Mouse (Mus musculus): ENCODE data around the gene Ugt2a1. TPM values are rescaled to one million over a fixed set of nuclear protein-coding genes. Genes with fewer than 3 reads are reported as not detected.

Ugt2a1 gene
- total RNA-seq (2012; rRNA removed) (not detected in 2 replicates), total RNA-seq (2014; rRNA removed) (not detected in 2 replicates), polyA plus RNA-seq (2012; ENCODE audit: insufficient read length, low read depth) (not detected in 2 replicates)

DNA sequence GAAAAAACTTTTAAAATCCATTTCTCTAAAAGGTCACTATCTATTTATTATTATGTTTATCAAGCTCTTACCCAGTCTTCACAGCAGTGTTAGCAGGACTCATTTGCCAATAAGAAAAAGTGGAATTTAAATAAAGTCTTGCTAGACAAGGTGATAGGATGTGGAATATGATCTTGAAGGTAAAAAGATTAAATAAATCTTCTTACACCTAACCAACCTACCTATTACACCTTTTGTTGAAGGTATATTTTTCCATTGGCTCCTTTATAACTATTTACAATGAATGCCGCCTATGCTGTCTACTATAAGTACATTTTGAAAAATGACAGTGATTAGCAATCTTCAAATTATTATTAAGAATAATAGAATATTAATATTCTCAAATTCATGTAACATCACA is at the start of gene Ugt2a1:
TSS of gene Ugt2a1 (minus strand) at position 101 of the 400 bp plus-strand sequence.
- no peak for TF ChIP-seq PAX5 (IDR thresholded peaks at IDR 0.05; ENCODE audit: low read length)
- TF ChIP-seq ETS1 (conservative IDR thresholded peaks at IDR 0.05; ENCODE audit: low read depth, low read length): no peak
- TF ChIP-seq SMC3 (IDR thresholded peaks at IDR 0.05; ENCODE audit: low read depth, low read length): no peak
- no peak for TF ChIP-seq TBP (conservative IDR thresholded peaks at IDR 0.05; ENCODE audit: low read depth, low read length)
- no peak for TF ChIP-seq IRF4 (IDR thresholded peaks at IDR 0.05; ENCODE audit: low read depth, low read length)
- TF ChIP-seq MAFK (IDR thresholded peaks at IDR 0.05; ENCODE audit: insufficient replicate concordance, low read length): no peak
- TF ChIP-seq ZC3H11A (IDR thresholded peaks at IDR 0.05; ENCODE audit: low read depth, low read length): no peak
- no peak for TF ChIP-seq E2F4 (IDR thresholded peaks at IDR 0.05; ENCODE audit: insufficient replicate concordance, low read depth, low read length)
- no peak for TF ChIP-seq BHLHE40 (IDR thresholded peaks at IDR 0.05; ENCODE audit: low read depth, low read length)
- no peak for TF ChIP-seq RCOR1 (conservative IDR thresholded peaks at IDR 0.05; ENCODE audit: low read depth, low read length)
- DNase-seq (ENCODE audit: extremely low read depth): no peak
- no peaks in the 10 kb centered on the region for H3K79me2 ChIP-seq (replicated peaks; ENCODE audit: control insufficient read depth, extremely low read depth, insufficient read depth, poor library complexity, severe bottlenecking)
- H3K27me3 ChIP-seq (replicated peaks): no peaks in the 10 kb centered on the region
- H3K36me3 ChIP-seq (replicated peaks in 1 of 2; ENCODE audit: control insufficient read depth in 1 of 2, insufficient read depth in 1 of 2, low read length in 1 of 2): no peaks in the 10 kb centered on the region
- H3K4me1 ChIP-seq (ENCODE audit: control insufficient read depth in 1 of 2, insufficient read depth in 2 of 2): no peaks in the 10 kb centered on the region
- no peak within 1 kb of the TSS for H3K4me3 ChIP-seq (replicated peaks in 1 of 3; ENCODE audit: low read depth in 2 of 3, low read length in 2 of 3, poor library complexity in 1 of 3)
- in situ Hi-C loops (cut with MboI; ENCODE audit: low pct_ligation_motif_present, low pct_unique_long_range_greater_than_20kb, low sequenced_read_pairs) (no loop called here), dilution Hi-C loops (cut with MboI; ENCODE audit: extremely low pct_ligation_motif_present, extremely low pct_unique_long_range_greater_than_20kb, low sequenced_read_pairs) (no loop called here)
- H3K4me2 ChIP-seq (ENCODE audit: insufficient read depth, low read depth, poor library complexity, severe bottlenecking): no peak within 1 kb of the TSS
- no peak within 1 kb of the TSS for H3K9ac ChIP-seq (ENCODE audit: insufficient read depth, low read depth)
- H3K9me3 ChIP-seq (replicated peaks; ENCODE audit: low read length): no peaks in the 10 kb centered on the region
- H3K27ac ChIP-seq (ENCODE audit: insufficient read depth, low read depth): no peak within 1 kb of the TSS

DNA sequence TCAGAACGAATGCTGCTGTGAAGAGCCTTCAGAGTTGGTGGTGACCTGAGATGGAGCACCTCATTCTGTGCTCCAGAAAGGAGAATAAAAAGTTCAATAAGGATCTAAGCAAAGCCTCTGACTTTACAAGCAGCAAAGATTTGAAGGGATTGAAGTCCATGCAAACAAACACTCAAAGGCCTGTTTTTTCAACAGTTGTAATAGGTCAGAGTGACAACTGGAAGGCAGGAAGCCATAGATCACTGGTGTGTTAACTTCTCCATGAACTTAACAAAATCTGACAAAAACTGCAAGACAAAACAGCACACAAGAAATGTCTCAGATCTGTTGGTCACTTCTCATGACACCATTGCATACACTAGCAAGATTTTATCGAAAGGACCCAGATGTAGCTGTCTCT is 47.4 kb upstream of the Ugt2a1 start, which contains the start of gene Sult1b1:
TSS of gene Sult1b1 (minus strand) at position 85 of the 400 bp plus-strand sequence.
- in situ Hi-C loops (cut with MboI; ENCODE audit: low pct_ligation_motif_present, low pct_unique_long_range_greater_than_20kb, low sequenced_read_pairs) (no loop called here), dilution Hi-C loops (cut with MboI; ENCODE audit: extremely low pct_ligation_motif_present, extremely low pct_unique_long_range_greater_than_20kb, low sequenced_read_pairs) (no loop called here)
- no peak for TF ChIP-seq E2F4 (IDR thresholded peaks at IDR 0.05; ENCODE audit: insufficient replicate concordance, low read depth, low read length)
- no peak for TF ChIP-seq JUN (IDR thresholded peaks at IDR 0.05; ENCODE audit: insufficient read depth, low read depth, low read length)
- TF ChIP-seq SIN3A (IDR thresholded peaks at IDR 0.05; ENCODE audit: low read length): no peak
- TF ChIP-seq POLR2A (IDR thresholded peaks at IDR 0.05; ENCODE audit: low read depth, low read length): no peak
- TF ChIP-seq ZMIZ1 (IDR thresholded peaks at IDR 0.05; ENCODE audit: low read depth, low read length): no peak
- TF ChIP-seq UBTF (IDR thresholded peaks at IDR 0.05; ENCODE audit: low read depth, low read length): no peak
- TF ChIP-seq ZNF384 (IDR thresholded peaks at IDR 0.05; ENCODE audit: low read depth, low read length): no peak
- no peak for TF ChIP-seq TCF12 (IDR thresholded peaks at IDR 0.05; ENCODE audit: low read depth, low read length)
- no peak for TF ChIP-seq ZKSCAN1 (IDR thresholded peaks at IDR 0.05; ENCODE audit: borderline replicate concordance, low read depth, low read length)
- TF ChIP-seq USF1 (IDR thresholded peaks at IDR 0.05; ENCODE audit: low read depth, low read length): no peak
- no peak for TF ChIP-seq ZC3H11A (IDR thresholded peaks at IDR 0.05; ENCODE audit: low read depth, low read length)
- no peak for TF ChIP-seq USF2 (conservative IDR thresholded peaks at IDR 0.05; ENCODE audit: low read depth, low read length)
- TF ChIP-seq MXI1 (IDR thresholded peaks at IDR 0.05; ENCODE audit: low read depth, low read length): no peak
- TF ChIP-seq EP300 (IDR thresholded peaks at IDR 0.05; ENCODE audit: low read length): no peak
- no peak for TF ChIP-seq MAZ (IDR thresholded peaks at IDR 0.05; ENCODE audit: low read depth, low read length)
- no peak for TF ChIP-seq BHLHE40 (IDR thresholded peaks at IDR 0.05; ENCODE audit: low read depth, low read length)
- TF ChIP-seq ETS1 (conservative IDR thresholded peaks at IDR 0.05; ENCODE audit: low read depth, low read length): no peak
- no peak for TF ChIP-seq SMC3 (IDR thresholded peaks at IDR 0.05; ENCODE audit: low read depth, low read length)
- Histone ChIP-seq H3K36me3 (replicated peaks in 1 of 2; ENCODE audit: control insufficient read depth in 1 of 2, insufficient read depth in 1 of 2, low read length in 1 of 2) (no peaks in the 10 kb centered on the region), H3K9me3 (replicated peaks; ENCODE audit: low read length) (no peaks in the 10 kb centered on the region), H3K9ac (ENCODE audit: insufficient read depth, low read depth) (no peak within 1 kb of the TSS), H3K4me3 (replicated peaks in 1 of 3; ENCODE audit: low read depth in 2 of 3, low read length in 2 of 3, poor library complexity in 1 of 3) (no peak within 1 kb of the TSS), H3K4me1 (ENCODE audit: control insufficient read depth in 1 of 2, insufficient read depth in 2 of 2) (no peaks in the 10 kb centered on the region), H3K27ac (ENCODE audit: insufficient read depth, low read depth) (no peak within 1 kb of the TSS), H3K79me2 (replicated peaks; ENCODE audit: control insufficient read depth, extremely low read depth, insufficient read depth, poor library complexity, severe bottlenecking) (no peaks in the 10 kb centered on the region), H3K27me3 (replicated peaks) (no peaks in the 10 kb centered on the region), H3K4me2 (ENCODE audit: insufficient read depth, low read depth, poor library complexity, severe bottlenecking) (no peak within 1 kb of the TSS)
- DNase-seq (ENCODE audit: extremely low read depth): no peak

Measured in CH12.LX (cell line).